Mouse (Mus musculus) stomach, embryonic 16.5 days (tissue): ENCODE data around the gene Tmem116. TPM values are rescaled to one million over a fixed set of nuclear protein-coding genes. Genes with fewer than 3 reads are reported as not detected.
"Not testable (repeated sequence)": the region's sequence is repeated elsewhere in the genome, so short reads cannot be mapped to it uniquely, and the experiment has no call there.

Source experiments
- ATAC-seq: fragments of 200-750 bp; cut with Nextera tagmentation; 2 replicates; pipeline ENCODE4 v1.8.0; 2017; ENCODE audit warnings: moderate number of reproducible peaks, moderate TSS enrichment; ENCODE audit not compliant: insufficient read depth, low FRiP score
- H3K27ac ChIP-seq: fragments of 300-500 bp; sonication (generic); 2 replicates; pipeline ENCODE4 v1.5.1; 2014; ENCODE audit warnings: low read length
- H3K27me3 ChIP-seq: fragments of 300-500 bp; sonication (generic); 2 replicates; pipeline ENCODE4 v1.6.1; 2014; ENCODE audit warnings: low read length, control low read depth, mixed read lengths; ENCODE audit not compliant: control insufficient read depth, insufficient read depth
- H3K36me3 ChIP-seq: fragments of 300-500 bp; sonication (generic); 2 replicates; pipeline ENCODE4 v1.6.1; 2014; ENCODE audit warnings: low read length; ENCODE audit not compliant: control insufficient read depth, insufficient read depth
- H3K4me1 ChIP-seq: fragments of 300-500 bp; sonication (generic); 2 replicates; pipeline ENCODE4 v1.6.1; 2014; ENCODE audit warnings: low read length, control low read depth, mixed read lengths; ENCODE audit not compliant: control insufficient read depth, insufficient read depth
- H3K4me2 ChIP-seq: fragments of 300-500 bp; sonication (generic); 2 replicates; pipeline ENCODE4 v1.6.1; 2014; ENCODE audit warnings: low read depth, low read length, mixed read lengths
- H3K4me3 ChIP-seq: fragments of 300-500 bp; sonication (generic); replicated peaks from 2 replicates; pipeline ENCODE4 v1.5.1; 2014; ENCODE audit warnings: mild to moderate bottlenecking, low read length
- H3K9ac ChIP-seq: fragments of 300-500 bp; sonication (generic); 2 replicates; pipeline ENCODE4 v1.6.1; 2014; ENCODE audit warnings: low read length
- H3K9me3 ChIP-seq: fragments of 300-500 bp; sonication (generic); replicated peaks from 2 replicates; pipeline ENCODE4 v1.6.1; 2016; ENCODE audit warnings: low read length, control low read depth; ENCODE audit not compliant: control insufficient read depth
- WGBS: fragments of 180-500 bp; shearing (Covaris S2); extraction: QIAGEN DNeasy Blood & Tissue Kit; methylation state at CpG from one replicate; pipeline ENCODE4 v1.1.7; 2014; 5-methylcytosine and 5-hydroxymethylcytosine counted together
- polyA plus RNA-seq: library from polyadenylated mRNA; unstranded; fragments of >200 nt; fragmentation: Nextera tagmentation; extraction: Ambion mirVana; gene quantifications from 2 replicates; pipeline ENCODE4 v1.2.1, GENCODE M21; 2015

Gene Tmem116
- polyA plus RNA-seq, 1 experiment from 2014 or later: 4.5 TPM

- 31% methylated on average over 3 of the region's 3 CpGs for WGBS
- Histone ChIP-seq H3K27ac (no peak overlapping the region), H3K9me3 (no peaks in the 10 kb centered on the region), H3K4me1 (0 out of 2 replicates have a peak, but pooled peaks cover 4% of the 10 kb centered on the region), H3K4me3 (no peak overlapping the region), H3K36me3 (no peaks in the 10 kb centered on the region), H3K4me2 (no peak overlapping the region), H3K9ac (no peak overlapping the region), H3K27me3 (no peaks in the 10 kb centered on the region)
- peak; percentile 44; the same call in 1 of the 2 replicates for ATAC-seq
Measured at GRCm38 (mm10) chr5:121477680-121478079, 26.0 kb downstream of the Tmem116 start.

GRCm38 (mm10) chr5:121484801-121485200 lies 33.1 kb downstream of the Tmem116 start:
- no peaks in the 10 kb centered on the region for H3K36me3 ChIP-seq
- no peaks in the 10 kb centered on the region for H3K4me1 ChIP-seq
- ATAC-seq: no peak
- H3K27me3 ChIP-seq: no peaks in the 10 kb centered on the region
- H3K9me3 ChIP-seq: no peaks in the 10 kb centered on the region
- H3K9ac ChIP-seq: no peak overlapping the region
- H3K4me2 ChIP-seq: no peak overlapping the region
- WGBS: 56% methylated on average over 5 of the region's 5 CpGs
- H3K27ac ChIP-seq: no peak overlapping the region
- H3K4me3 ChIP-seq: no peak overlapping the region

- Histone ChIP-seq H3K9me3 (no peaks in the 10 kb centered on the region), H3K27me3 (no peaks in the 10 kb centered on the region), H3K4me3 (no peak overlapping the region), H3K36me3 (no peaks in the 10 kb centered on the region), H3K4me1 (no peaks in the 10 kb centered on the region), H3K9ac (no peak overlapping the region), H3K27ac (no peak overlapping the region), H3K4me2 (no peak overlapping the region)
- ATAC-seq: no peak
- 71% methylated on average over 8 of the region's 8 CpGs for WGBS
Measured at GRCm38 (mm10) chr5:121493305-121493704, 41.6 kb downstream of the Tmem116 start.

GRCm38 (mm10) chr5:121500719-121501118 lies 49.0 kb downstream of the Tmem116 start:
- Histone ChIP-seq H3K9ac (no peak overlapping the region), H3K36me3 (no peaks in the 10 kb centered on the region), H3K4me1 (no peaks in the 10 kb centered on the region), H3K4me2 (no peak overlapping the region), H3K27ac (no peak overlapping the region), H3K9me3 (no peaks in the 10 kb centered on the region), H3K4me3 (no peak overlapping the region), H3K27me3 (no peaks in the 10 kb centered on the region)
- no peak for ATAC-seq
- WGBS: 60% methylated on average over 7 of the region's 7 CpGs

GRCm38 (mm10) chr5:121501424-121501996 lies 49.8 kb downstream of the Tmem116 start:
- H3K9me3 ChIP-seq, H3K27me3 ChIP-seq, ATAC-seq, H3K4me2 ChIP-seq, H3K4me3 ChIP-seq, H3K27ac ChIP-seq, H3K36me3 ChIP-seq, H3K4me1 ChIP-seq, H3K9ac ChIP-seq: not testable (repeated sequence)
- 66% methylated on average over 10 of the region's 17 CpGs for WGBS

GRCm38 (mm10) chr5:121503231-121503630 lies 51.5 kb downstream of the Tmem116 start, which contains the start of gene Adam1b:
TSS of gene Adam1b (minus strand) at chr5:121503435.
- no peak within 1 kb of the TSS for H3K27ac ChIP-seq
- no peak within 1 kb of the TSS for H3K4me3 ChIP-seq
- no peaks in the 10 kb centered on the region for H3K27me3 ChIP-seq
- H3K4me2 ChIP-seq: no peak within 1 kb of the TSS
- WGBS: 74% methylated on average over 3 of the region's 3 CpGs
- H3K9ac ChIP-seq: no peak within 1 kb of the TSS
- no peaks in the 10 kb centered on the region for H3K9me3 ChIP-seq
- ATAC-seq: no peak
- H3K4me1 ChIP-seq: no peaks in the 10 kb centered on the region
- H3K36me3 ChIP-seq: no peaks in the 10 kb centered on the region

- H3K27me3 ChIP-seq: no peaks in the 10 kb centered on the region
- no peak overlapping the region for H3K27ac ChIP-seq
- no peak overlapping the region for H3K9ac ChIP-seq
- H3K4me2 ChIP-seq: no peak overlapping the region
- H3K4me1 ChIP-seq: no peaks in the 10 kb centered on the region
- no peaks in the 10 kb centered on the region for H3K36me3 ChIP-seq
- 59% methylated on average over 1 of the region's 1 CpGs for WGBS
- H3K4me3 ChIP-seq: no peak overlapping the region
- ATAC-seq: no peak
- H3K9me3 ChIP-seq: no peaks in the 10 kb centered on the region
Measured at GRCm38 (mm10) chr5:121506846-121507245, 55.2 kb downstream of the Tmem116 start.

- H3K4me3 ChIP-seq: no peak overlapping the region
- no peaks in the 10 kb centered on the region for H3K9me3 ChIP-seq
- no peaks in the 10 kb centered on the region for H3K36me3 ChIP-seq
- no peak overlapping the region for H3K4me2 ChIP-seq
- H3K27ac ChIP-seq: no peak overlapping the region; the same call in 1 of the 2 replicates
- H3K27me3 ChIP-seq: no peaks in the 10 kb centered on the region
- WGBS: 70% methylated on average over 7 of the region's 7 CpGs
- ATAC-seq: no peak
- H3K9ac ChIP-seq: no peak overlapping the region
- H3K4me1 ChIP-seq: no peaks in the 10 kb centered on the region
Measured at GRCm38 (mm10) chr5:121510009-121510408, 58.3 kb downstream of the Tmem116 start.

- no peaks in the 10 kb centered on the region for H3K4me1 ChIP-seq
- ATAC-seq: no peak
- no peaks in the 10 kb centered on the region for H3K9me3 ChIP-seq
- no peak overlapping the region for H3K27ac ChIP-seq
- no peak overlapping the region for H3K9ac ChIP-seq
- no peak overlapping the region for H3K4me3 ChIP-seq
- 87% methylated on average over 9 of the region's 9 CpGs for WGBS
- H3K27me3 ChIP-seq: no peaks in the 10 kb centered on the region
- no peak overlapping the region for H3K4me2 ChIP-seq
- peaks cover 16% of the 10 kb centered on the region; the same call in 1 of the 2 replicates for H3K36me3 ChIP-seq
Measured at GRCm38 (mm10) chr5:121518983-121519382, 67.3 kb downstream of the Tmem116 start.
